Mouse (Mus musculus): ENCODE measurements around the gene Pgm1.

- TF ChIP-seq CTCF (IDR thresholded peaks at IDR 0.05; ENCODE audit: low read depth, low read length) (no peak), TAL1 (conservative IDR thresholded peaks at IDR 0.05; ENCODE audit: low read depth, low read length) (no peak), POLR2AphosphoS5 (IDR thresholded peaks at IDR 0.05; ENCODE audit: insufficient replicate concordance, low read depth, low read length) (no peak), GATA1 (IDR thresholded peaks at IDR 0.05; ENCODE audit: borderline replicate concordance, low read length) (no peak)
These were observed 2.0 kb downstream of the Pgm1 start for GRCm38 (mm10) chr4:99931240-99931580.

All from G1E (cell line).